Mouse (Mus musculus) lung, postnatal 0 days (tissue): Measurements from ENCODE around the gene Spns3. TPM values are rescaled to one million over a fixed set of nuclear protein-coding genes. Genes with fewer than 3 reads are reported as not detected.

ENCODE experiments used
- ATAC-seq: fragments of 200-750 bp; cut with Nextera tagmentation; 2 replicates; pipeline ENCODE4 v1.8.0; 2017; ENCODE audit warnings: moderate library complexity
- DNase-seq: peaks from one replicate; pipeline ENCODE4 v3.0.0-alpha.2; 2016; ENCODE audit warnings: low spot score
- H3K27ac ChIP-seq: fragments of 300-500 bp; sonication (generic); 2 replicates; pipeline ENCODE4 v1.5.1; 2014; ENCODE audit warnings: antibody characterized with exemption, mild to moderate bottlenecking, low read length, mixed read lengths
- H3K27me3 ChIP-seq: fragments of 300-500 bp; sonication (generic); replicated peaks from 2 replicates; pipeline ENCODE4 v1.6.1; 2014; ENCODE audit warnings: low read length, mixed read lengths; ENCODE audit not compliant: insufficient read depth
- H3K36me3 ChIP-seq: fragments of 300-500 bp; sonication (generic); 2 replicates; pipeline ENCODE4 v1.6.1; 2014; ENCODE audit warnings: low read length, mixed read lengths; ENCODE audit not compliant: insufficient read depth
- H3K4me1 ChIP-seq: fragments of 300-500 bp; sonication (generic); 2 replicates; pipeline ENCODE4 v1.6.1; 2014; ENCODE audit warnings: antibody characterized with exemption, low read depth, low read length, mixed read lengths; ENCODE audit not compliant: insufficient read depth
- H3K4me2 ChIP-seq: fragments of 300-500 bp; sonication (generic); replicated peaks from 2 replicates; pipeline ENCODE4 v1.6.1; 2014; ENCODE audit warnings: low read depth, mild to moderate bottlenecking, low read length, moderate library complexity, mixed read lengths
- H3K4me3 ChIP-seq: fragments of 300-500 bp; sonication (generic); 2 replicates; pipeline ENCODE4 v1.5.1; 2014; ENCODE audit warnings: low read depth, low read length
- H3K9ac ChIP-seq: fragments of 300-500 bp; sonication (generic); replicated peaks from 2 replicates; pipeline ENCODE4 v1.6.1; 2014; ENCODE audit warnings: low read depth, mild to moderate bottlenecking
- H3K9me3 ChIP-seq: fragments of 300-500 bp; sonication (generic); 2 replicates; pipeline ENCODE4 v1.6.1; 2016; ENCODE audit warnings: low read length, mixed read lengths
- CTCF ChIP-seq: IDR thresholded peaks from 2 replicates; pipeline ENCODE4 v1.5.1; 2016; ENCODE audit warnings: antibody characterized with exemption, mild to moderate bottlenecking
- EP300 ChIP-seq: IDR thresholded peaks from 2 replicates; pipeline ENCODE4 v1.6.1; 2016; ENCODE audit warnings: antibody characterized with exemption, mild to moderate bottlenecking, control low read depth
- WGBS: fragments of 180-500 bp; shearing (Covaris S2); extraction: QIAGEN DNeasy Blood & Tissue Kit; methylation state at CpG from one replicate; pipeline ENCODE4 v1.1.7; 2014; 5-methylcytosine and 5-hydroxymethylcytosine counted together
- polyA plus RNA-seq: library from polyadenylated mRNA; unstranded; fragments of >200 nt; fragmentation: Nextera tagmentation; extraction: Ambion mirVana; gene quantifications from 2 replicates; pipeline ENCODE4 v1.2.1, GENCODE M21; 2015

Gene Spns3
- polyA plus RNA-seq, 1 experiment from 2014 or later, result 0.06 TPM

DNA sequence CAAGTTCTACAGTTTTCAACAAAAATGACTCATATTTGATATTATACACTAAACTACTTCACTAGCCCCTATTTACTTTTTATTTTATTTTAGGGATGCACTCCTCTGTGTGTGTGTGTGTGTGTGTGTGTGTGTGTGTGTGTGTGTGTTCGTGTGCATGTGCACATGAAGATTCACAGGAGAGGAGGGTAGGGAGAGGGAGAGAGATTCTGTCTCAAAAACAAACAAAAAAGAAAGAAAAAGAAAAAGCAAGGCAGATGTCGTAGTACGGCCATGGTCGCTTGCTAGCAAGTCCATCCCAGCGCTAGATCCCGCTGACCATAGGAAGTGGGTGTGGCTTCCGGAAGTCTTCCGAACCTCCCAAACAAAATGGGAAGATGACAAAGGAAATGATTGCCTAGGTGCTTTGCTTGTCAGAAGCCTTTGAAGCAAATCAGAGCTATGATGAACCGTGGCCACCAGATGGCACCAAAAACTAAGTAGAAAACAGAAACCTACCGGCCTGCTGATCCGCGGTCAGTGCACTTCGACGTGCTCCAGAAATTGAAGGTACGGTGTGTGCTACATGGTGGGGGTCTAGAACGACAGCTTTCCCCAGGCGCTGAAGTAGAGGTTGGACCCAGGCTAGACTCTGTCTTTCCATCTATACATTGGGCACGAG lies 20.1 kb upstream of the Spns3 start:
- Histone ChIP-seq H3K9me3 (no peaks in the 10 kb centered on the region), H3K27me3 (no peaks in the 10 kb centered on the region), H3K4me2 (peak overlapping the region; percentile 42), H3K9ac (no peak overlapping the region), H3K36me3 (no peaks in the 10 kb centered on the region), H3K4me1 (no peaks in the 10 kb centered on the region), H3K4me3 (no peak overlapping the region), H3K27ac (no peak overlapping the region)
- TF ChIP-seq EP300 (no peak), CTCF (peak; percentile 86)
- peak; percentile 90 for DNase-seq
- ATAC-seq, result peak; percentile 62
- WGBS, result 2% methylated on average over 18 of the region's 18 CpGs

DNA sequence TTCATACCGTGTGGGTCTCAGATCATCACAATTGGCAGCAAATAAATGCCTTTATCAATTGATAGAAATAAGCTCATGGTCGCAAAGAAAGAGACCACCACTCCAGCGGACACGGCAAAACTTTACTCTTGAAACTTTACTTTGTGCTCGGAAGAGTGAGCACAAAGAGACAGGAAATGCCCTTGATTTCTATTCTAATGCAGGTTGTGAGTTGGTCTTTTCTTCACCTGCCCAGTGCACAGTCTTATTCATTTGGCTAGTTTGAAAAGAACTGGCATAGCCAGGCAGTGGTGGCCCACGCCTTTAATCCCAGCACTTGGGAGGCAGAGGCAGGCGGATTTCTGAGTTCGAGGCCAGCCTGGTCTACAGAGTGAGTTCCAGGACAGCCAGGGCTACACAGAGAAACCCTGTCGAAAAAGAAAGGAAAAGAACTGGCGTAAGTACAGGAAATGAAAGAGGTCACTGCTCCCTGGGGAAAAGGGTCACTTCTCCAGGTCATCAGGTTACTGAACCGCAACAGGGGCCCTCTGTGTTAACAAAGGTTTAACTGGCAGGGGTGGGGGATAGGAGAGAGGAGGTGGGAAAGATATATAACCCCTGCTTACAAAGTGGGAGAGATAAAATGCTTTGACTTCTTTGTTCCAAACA lies 19.5 kb upstream of the Spns3 start:
- Histone ChIP-seq H3K27ac (no peak overlapping the region), H3K4me3 (no peak overlapping the region), H3K9ac (no peak overlapping the region), H3K4me1 (no peaks in the 10 kb centered on the region), H3K27me3 (no peaks in the 10 kb centered on the region), H3K9me3 (no peaks in the 10 kb centered on the region), H3K4me2 (peak overlapping the region; percentile 42; the same call in 1 of the 2 replicates), H3K36me3 (no peaks in the 10 kb centered on the region)
- 78% methylated on average over 11 of the region's 11 CpGs for WGBS
- ATAC-seq (no peak), DNase-seq (no peak)
- TF ChIP-seq EP300, result no peak
- TF ChIP-seq CTCF, result no peak

DNA sequence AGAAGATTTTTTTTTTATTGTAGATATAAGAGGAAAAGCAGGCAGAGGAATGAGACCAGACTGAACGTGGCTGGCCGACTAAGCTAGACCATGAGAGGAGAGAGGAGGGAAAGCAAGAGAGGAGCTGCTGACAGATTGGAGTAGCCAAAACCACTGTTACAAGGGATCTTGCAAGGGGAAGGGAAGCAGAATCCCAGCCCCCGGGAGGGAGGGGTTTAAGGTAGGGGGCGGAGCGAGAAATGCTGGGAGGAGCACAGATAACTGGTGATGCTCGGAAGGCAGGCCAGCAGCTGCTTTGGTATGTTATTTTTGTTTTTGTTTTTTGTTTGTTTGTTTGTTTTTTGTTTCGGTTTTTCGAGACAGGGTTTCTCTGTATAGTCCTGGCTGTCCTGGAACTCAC lies 18.7 kb upstream of the Spns3 start:
- ATAC-seq, result no peak
- peak; percentile 23 for DNase-seq
- TF ChIP-seq EP300, result no peak
- no peak for TF ChIP-seq CTCF
- H3K9me3 ChIP-seq, result no peaks in the 10 kb centered on the region
- H3K27me3 ChIP-seq, result no peaks in the 10 kb centered on the region
- no peaks in the 10 kb centered on the region for H3K36me3 ChIP-seq
- no peak overlapping the region for H3K4me3 ChIP-seq
- no peak overlapping the region for H3K9ac ChIP-seq
- no peak overlapping the region for H3K27ac ChIP-seq
- no peak overlapping the region for H3K4me2 ChIP-seq
- H3K4me1 ChIP-seq, result no peaks in the 10 kb centered on the region
- 38% methylated on average over 8 of the region's 8 CpGs for WGBS

DNA sequence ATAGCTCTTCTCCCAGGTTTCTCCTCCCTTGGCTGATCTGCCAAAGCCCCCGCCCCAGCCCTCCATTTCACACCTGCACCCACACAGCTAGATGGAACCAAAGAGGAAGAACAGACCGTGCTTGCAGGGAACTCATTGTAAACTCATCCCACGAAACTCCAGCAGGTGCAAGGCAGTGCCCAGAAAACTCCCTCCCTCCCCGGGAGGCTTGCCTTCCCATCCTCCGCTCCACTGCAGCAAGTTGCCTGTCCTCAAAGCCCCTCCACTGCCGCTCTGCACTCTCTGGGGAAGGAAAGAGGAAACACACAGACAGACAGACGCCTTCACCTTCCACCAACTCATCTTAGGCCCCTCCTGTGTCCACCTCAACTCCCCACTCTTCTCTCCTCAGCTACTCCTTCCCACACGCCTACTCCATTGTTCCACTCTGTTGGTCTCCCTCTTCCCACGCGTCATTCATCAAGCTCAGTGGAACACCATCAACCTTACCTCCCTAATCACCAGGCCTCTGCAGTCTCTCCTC lies 16.6 kb upstream of the Spns3 start:
- H3K4me2 ChIP-seq, result no peak overlapping the region
- no peak overlapping the region for H3K9ac ChIP-seq
- 41% methylated on average over 10 of the region's 10 CpGs for WGBS
- ATAC-seq (no peak), DNase-seq (no peak)
- TF ChIP-seq EP300 (no peak), CTCF (no peak)
- no peaks in the 10 kb centered on the region for H3K4me1 ChIP-seq
- H3K36me3 ChIP-seq, result no peaks in the 10 kb centered on the region
- H3K4me3 ChIP-seq, result no peak overlapping the region
- no peaks in the 10 kb centered on the region for H3K9me3 ChIP-seq
- no peak overlapping the region for H3K27ac ChIP-seq
- no peaks in the 10 kb centered on the region for H3K27me3 ChIP-seq

DNA sequence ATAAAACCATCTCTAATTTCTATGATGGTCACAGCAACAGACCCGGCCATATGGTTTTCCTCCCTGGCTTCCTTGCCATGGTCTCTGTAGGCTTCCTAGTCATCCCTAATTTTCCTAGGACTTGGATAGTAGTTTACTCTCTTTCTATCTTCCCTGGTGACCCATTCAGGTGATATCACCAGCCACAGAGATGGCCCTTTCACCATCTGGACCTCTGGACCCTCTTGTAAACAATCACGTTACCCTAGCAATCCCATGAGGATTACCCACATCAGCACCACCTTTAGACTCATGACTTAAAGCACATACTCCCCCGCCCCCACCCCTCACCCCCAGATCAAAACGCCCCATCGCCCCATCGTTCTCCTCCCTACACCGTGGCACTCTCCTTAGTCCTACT lies 16.0 kb upstream of the Spns3 start:
- H3K36me3 ChIP-seq, result no peaks in the 10 kb centered on the region
- ATAC-seq, result no peak
- WGBS, result 61% methylated on average over 7 of the region's 7 CpGs
- no peak for DNase-seq
- H3K4me3 ChIP-seq, result no peak overlapping the region
- H3K27me3 ChIP-seq, result no peaks in the 10 kb centered on the region
- H3K9ac ChIP-seq, result no peak overlapping the region
- H3K4me1 ChIP-seq, result no peaks in the 10 kb centered on the region
- no peak overlapping the region for H3K27ac ChIP-seq
- H3K4me2 ChIP-seq, result no peak overlapping the region
- TF ChIP-seq EP300, result no peak
- TF ChIP-seq CTCF, result no peak
- no peaks in the 10 kb centered on the region for H3K9me3 ChIP-seq

DNA sequence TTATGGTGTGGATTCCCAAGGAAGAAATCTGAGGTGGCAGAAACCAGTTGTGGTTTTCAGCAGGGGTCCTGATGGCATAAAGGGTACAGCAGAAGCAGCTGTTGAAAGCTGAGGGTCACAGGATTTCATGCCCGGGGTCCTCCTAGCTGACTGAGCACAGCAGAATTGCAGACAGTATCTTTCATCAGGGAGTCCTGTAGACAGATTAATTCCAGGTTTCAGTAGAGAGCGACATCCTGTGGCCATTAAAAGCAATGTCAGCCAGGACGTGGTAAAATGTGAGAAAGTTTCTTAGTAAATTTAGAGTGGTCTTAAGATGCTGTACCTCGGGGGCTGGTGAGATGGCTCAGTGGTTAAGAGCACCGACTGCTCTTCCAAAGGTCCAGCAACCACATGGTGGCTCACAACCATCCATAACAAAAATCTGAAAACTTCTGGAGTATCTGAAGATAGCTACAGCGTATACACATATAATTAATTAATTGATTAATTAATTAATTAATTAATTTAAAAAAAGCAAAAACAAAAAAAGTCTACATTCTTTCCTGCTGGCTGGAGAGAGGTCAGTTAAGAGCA lies 14.0 kb upstream of the Spns3 start:
- ATAC-seq (peak; percentile 43; the same call in 1 of the 2 replicates), DNase-seq (peak; percentile 79)
- WGBS, result 23% methylated on average over 6 of the region's 6 CpGs
- H3K9me3 ChIP-seq, result no peaks in the 10 kb centered on the region
- H3K4me3 ChIP-seq, result no peak overlapping the region
- no peak overlapping the region for H3K9ac ChIP-seq
- H3K4me1 ChIP-seq, result no peaks in the 10 kb centered on the region
- no peaks in the 10 kb centered on the region for H3K27me3 ChIP-seq
- no peaks in the 10 kb centered on the region for H3K36me3 ChIP-seq
- H3K27ac ChIP-seq, result no peak overlapping the region
- TF ChIP-seq CTCF (peak; percentile 90), EP300 (no peak)
- H3K4me2 ChIP-seq, result no peak overlapping the region
